Mouse (Mus musculus) frontal cortex, postnatal 10 days (tissue): ENCODE measurements around the gene Pih1d3.

Experiments
- DNase-seq, 2 experiments: peaks; one replicate each; pipeline ENCODE4 v3.0.0; 2022; ENCODE audit warnings: low spot score in 2 of 2, mixed read lengths in 1 of 2

Gene Pih1d3

DNA sequence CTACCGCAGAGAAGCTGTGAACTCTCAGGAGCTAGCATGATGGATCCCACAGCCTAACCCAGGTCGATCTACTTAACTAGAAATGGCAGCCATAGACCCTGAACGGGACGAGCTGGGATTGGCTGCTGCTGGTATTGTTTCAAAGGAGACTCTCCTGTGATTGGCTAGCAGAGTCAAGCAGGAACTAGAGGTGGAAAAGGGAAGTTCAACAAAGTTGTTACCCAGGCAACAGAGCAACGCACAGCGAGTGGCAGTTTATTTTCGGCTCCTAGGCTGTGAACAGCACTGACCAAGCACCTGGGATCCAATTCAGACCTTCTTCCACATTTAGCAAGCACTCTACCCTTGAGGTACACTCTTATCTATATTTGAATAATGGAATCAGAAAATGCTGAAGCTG lies at the start of gene Pih1d3, which contains the start of gene 4931428L18Rik:
TSS of gene Pih1d3 (plus strand) at position 275 of the 400 bp plus-strand sequence.
TSS of gene 4931428L18Rik (minus strand) at position 121 of the 400 bp plus-strand sequence.
- no peak for DNase-seq

DNA sequence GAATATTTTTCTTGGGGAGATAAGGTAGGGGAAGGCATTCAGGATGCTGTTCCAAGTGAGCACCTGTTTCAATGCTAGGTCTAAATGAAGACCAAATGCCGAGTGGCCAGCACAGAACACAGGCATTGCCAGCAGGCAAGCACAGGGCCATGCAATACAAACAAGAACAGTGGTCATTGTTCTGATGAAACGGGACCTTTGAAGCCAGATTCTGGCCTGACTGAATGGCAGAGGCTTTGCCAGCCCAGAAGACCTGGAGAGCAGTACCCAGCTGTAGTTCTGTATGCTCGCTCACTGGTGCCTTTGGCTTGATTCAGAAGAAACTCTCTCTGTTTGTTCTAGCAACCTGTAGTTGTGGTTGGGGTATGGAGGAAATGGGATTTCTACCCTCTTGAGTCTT lies 47.2 kb upstream of the Pih1d3 start:
- DNase-seq, result no peak

DNA sequence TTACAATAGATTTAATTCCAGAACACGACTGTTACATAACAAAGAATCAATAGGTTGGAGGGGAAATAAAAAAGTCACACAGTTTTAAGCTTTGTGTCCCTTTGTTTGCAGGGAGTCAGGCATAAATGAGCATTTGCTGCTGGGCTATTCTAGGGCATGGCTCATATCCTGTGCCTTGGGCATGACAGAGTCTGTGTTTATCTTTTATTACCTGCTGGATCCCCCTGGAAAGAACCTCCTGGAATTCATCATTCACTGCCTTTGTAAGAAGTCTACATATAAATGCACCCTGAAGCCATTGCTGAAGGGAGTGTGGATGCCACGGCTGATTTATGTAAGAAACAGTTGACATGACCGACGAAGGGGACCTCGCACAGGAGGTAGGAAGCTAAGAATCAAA lies 46.5 kb upstream of the Pih1d3 start, which contains the start of gene Lgsn:
TSS of gene Lgsn (plus strand) at position 301 of the 400 bp plus-strand sequence.
- no peak for DNase-seq

DNA sequence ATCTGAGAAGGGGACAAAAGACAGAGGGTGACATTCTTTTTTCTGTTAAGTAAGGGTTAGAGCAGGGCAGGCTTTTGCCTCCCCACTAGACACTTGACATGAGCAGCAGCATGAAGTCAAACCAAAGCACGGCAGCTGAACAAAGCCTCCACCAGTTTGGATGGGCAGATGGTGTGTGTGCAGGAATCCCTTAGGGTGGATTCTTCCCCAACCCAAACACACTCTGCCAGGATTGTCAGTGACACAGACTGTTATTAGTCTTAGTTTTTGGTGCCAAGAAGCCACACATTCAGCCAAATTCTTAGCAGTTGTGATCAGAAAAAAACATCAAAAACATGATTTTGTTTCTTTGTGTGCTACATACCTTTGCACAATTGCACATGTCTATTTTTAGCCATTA lies 44.4 kb upstream of the Pih1d3 start:
- DNase-seq, result no peak

DNA sequence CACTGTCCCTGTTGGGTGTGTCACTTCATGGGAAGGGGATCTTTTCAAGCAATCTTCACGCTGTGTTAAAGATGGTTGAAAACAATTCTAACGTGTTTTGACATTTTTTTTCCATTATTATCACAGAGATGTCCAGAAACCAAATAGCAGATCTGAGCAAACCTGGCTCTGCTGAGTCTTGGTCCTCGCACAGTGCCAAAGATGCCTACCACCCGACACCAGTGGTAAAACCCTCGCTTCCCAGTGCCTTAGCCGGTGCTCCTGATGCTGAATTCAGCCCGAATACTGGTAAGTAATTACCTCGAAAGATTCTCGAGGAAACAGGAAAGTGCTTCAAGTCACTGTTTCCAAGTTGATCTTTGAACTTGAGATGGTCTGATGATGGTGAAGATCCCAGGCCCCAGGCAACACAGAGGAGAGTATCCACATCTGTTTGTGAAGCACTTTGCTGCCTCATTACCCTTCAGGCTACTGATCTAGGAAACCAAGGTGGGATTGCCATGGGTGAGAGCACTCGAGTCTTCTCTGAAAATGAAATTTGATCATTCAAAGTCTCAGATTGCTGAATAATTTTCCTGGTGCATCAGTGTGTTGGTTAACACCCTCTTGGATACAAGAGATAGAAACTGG lies 32.3 kb upstream of the Pih1d3 start:
- DNase-seq, result no peak

DNA sequence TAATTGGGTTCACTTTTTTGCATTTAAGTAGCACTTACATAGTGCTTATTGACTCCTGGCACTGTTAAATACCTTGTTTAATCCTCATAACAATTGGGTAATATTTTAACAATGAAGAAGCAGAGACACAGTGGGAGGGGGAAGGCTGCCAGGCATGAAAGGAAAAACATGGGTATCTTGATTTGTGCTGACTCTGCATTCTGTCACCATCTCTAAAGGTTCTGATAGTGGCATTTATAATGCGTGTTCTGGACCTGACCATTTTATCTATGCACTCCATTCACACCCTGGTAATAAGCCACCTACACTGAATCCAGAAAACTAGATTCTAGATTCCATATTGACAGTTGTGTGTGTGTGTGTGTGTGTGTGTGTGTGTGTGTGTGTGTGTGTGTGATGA lies 27.0 kb upstream of the Pih1d3 start:
- no peak for DNase-seq

DNA sequence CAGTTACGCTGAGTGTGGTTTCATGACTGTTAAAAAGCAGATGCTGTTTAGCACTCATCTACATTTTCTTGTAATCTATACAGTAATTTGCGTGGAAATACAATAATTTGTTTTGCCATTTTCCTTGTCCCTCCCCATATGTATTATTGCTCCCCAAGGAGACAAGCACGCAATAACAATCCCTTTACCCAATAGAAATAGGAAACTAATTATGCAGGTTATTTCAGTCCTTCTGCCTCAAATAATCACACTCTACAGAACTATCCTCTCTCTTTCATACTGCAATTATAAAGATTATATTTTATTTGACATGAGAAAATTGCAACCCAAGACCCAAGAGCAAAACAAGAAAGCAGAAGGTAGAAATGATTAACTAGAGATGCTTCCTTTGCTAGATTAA lies 25.7 kb upstream of the Pih1d3 start:
- DNase-seq, result no peak

DNA sequence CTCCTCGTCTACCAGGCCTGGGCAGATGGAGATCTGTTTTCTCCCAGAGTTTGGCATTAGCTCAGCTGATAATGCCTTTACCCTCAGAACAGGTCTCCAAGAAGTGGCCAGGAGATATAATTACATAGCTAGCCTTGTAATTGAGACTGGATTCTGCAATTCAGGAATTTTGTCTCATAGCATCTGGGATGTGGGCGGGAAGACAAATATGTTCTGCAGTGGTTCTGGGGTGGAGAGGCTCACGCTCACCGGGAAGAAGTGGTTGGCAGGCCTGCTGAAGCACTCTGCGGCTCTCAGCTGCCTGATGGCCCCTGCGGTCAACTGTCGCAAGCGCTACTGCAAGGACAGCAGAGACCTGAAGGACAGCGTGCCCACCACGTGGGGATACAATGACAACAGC lies 18.9 kb upstream of the Pih1d3 start:
- DNase-seq, result no peak

DNA sequence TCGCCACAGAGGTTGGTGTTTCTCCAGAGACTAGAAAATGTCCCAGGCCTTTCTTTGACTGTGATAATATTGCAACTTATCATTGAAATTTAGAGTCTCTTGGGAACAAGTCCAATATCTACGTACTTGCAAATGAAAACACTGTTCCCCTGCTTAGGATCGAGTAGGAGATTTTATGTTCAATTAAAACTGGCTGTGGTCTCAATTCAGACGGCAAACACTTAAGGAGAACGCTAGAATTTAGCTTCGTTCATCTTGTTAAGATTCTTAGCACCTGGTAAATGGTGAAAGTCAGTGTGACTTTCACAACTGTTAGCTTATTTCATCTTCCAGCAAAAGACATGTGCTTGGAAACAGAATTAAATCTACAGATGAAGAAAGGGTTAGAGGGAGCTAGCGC lies 17.3 kb upstream of the Pih1d3 start:
- DNase-seq, result no peak

DNA sequence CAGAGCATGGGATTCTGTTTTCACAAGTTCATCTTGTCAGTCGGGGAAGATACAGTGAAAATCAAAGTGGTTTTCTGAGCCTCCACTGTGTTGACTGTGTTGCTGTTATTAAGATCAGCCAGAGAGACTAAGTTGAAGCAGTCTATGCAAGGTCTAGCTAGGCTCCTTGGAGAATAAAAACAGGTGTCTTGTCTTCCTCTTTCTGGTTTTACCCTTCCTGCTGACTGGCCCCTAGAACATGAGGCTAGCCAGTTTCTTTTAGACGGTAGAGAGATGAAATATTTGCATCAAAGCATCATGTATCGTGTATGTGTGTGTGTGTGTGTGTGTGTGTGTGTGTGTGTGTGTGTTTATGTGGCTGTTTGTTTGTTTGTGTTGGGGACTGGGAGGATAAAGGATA lies 16.9 kb upstream of the Pih1d3 start:
- no peak for DNase-seq

DNA sequence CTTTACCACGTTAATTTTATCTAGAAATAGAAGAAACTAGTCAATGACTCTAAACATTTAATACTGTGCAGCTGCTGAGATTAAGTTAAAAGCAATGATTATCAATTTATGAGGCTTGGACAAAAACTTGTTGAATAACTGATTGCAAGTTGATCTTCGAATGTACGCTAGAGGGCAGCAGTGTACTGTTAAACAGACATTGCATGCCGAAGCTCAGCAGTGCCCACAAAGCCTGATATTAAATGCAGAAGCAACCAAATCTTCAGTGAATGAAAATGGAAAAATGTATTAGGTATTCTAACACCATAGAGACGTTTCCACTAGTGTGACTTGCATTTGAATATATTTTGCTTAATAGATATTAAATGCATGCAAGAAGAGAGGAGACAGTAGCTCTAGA lies 12.5 kb upstream of the Pih1d3 start:
- peak in 1 of 2 experiments; percentile 33 for DNase-seq

DNA sequence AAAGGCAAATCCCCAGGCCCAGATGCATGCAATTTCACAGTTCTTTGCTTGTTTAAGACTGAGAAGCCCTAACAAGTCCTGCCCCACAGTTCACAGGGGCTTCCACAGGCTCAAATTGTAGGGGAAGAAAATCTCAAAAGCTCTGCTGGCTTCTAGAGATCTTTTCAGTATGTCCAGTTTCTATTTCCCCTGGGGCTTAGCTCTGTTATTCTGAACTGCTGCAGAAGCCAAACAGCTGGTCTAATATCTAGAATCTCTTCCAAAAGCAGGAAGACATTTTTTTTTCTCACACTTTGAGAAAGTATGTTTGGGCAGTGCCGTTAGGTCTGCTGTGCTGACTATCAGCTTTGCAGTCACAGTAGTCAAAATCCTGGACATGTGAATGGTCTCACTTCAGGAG lies 7.8 kb upstream of the Pih1d3 start:
- DNase-seq, result no peak

DNA sequence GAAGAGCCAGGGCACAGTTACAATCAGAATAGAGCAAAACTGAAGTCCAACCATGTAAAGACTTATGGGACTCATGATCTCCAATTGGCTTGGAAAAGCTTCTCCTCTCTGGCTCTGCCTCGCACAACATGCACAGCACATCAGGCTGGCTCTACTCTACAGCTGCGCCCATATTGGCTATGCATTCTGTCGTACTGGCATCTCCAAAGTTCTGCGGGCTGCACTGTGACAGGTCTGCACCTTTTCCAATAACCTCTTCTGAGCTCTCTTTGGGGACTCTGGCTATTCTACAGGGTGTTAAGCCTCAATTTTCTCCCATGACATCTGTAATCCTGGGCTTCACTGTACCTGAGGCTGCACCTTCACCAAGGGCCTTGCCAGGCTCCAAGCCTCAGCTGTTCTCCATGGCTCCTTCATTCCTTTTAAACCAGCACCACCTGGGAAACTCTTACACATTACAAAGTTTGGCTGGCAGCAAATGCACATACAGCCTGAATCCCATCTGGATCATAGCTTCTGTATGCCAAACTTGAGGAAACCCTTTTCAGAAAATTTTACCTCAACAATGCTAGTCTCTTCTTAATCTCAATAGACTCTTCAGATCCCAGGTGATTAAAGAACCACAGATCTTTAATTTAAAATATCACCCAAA lies 1.9 kb upstream of the Pih1d3 start:
- DNase-seq, result no peak

DNA sequence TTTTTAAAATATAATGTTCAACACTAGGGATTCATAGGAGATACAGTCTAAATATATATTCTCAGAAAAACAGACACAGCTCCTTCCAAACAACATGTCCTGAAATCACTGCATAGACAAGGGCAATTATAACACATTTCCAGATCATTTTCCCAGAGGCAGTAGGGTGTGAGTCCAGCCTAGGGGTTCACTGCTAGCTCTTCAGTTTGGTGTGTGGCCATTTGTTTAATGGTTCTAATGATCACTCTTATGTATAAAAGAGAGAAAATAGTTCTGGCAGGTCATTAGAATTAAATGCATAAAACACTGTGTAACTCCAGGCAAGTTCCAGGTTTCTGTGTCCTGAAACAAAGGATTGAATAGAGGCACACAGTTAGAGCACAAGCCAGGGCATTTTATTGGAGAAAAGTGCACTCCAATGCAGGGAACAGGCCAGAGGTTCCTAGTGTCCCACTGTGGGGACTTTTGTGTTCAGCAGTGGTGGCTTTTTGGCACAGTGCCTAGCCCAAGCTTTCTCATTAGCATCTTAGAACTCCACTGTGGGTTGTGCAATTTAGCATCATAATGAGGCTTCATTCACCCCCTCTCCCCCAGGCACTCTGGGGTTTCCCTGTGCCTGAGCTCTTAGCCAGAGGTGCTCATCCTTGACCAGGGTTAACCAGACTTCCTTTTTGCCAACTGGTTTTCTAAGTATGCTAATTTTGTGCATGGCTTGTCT lies 10.8 kb downstream of the Pih1d3 start:
- peak; percentile 8 to 12 for DNase-seq

DNA sequence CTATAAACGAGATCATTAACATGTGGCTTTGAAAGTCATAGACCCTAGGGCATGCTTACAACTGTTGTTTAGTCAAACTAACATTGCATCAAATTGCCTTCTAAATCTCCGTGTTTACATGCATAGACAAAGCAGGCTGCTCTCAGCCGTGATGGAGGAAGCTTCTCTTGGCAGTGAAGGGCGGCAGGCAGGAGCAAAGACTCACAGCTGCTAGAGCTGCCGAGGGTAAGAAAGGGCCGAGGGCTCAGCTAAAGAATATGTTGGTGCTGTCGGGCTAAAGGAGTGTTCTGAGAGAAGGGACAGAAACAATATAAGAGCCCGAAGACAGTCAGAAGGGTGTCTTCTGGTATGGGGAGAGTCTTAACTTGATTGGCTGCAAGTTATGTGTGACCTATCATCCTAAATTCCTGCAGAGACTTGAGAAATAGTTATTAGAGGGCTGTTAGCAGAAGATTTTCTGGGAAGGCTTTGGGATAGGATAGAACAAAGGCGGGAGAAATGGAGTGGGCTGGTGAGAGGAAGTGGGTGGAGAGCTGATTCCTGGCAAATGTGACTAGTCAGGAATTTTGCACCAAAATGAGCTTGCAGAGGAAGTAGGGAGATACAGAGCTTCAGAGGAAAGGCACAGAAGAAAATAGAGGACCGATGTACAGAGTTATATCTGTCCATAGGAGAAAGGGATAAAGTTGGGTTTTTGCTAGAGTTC lies 37.7 kb downstream of the Pih1d3 start:
- DNase-seq, result no peak
